Mouse (Mus musculus) kidney, adult 2 months (tissue): ENCODE measurements around the gene Vps36. TPM values are rescaled to one million over a fixed set of nuclear protein-coding genes. Genes with fewer than 3 reads are reported as not detected.

Source experiments
- DNase-seq: peaks from one replicate; pipeline ENCODE4 v3.0.0; 2021
- H3K27ac ChIP-seq: fragments of 200-500 bp; 2 replicates; pipeline ENCODE4 v1.5.1; 2012; ENCODE audit warnings: low read depth, low read length, control low read depth, inconsistent platforms; ENCODE audit not compliant: insufficient read depth
- H3K27me3 ChIP-seq: fragments of 200-500 bp; replicated peaks from 2 replicates; pipeline ENCODE4 v1.6.1; 2012; ENCODE audit warnings: mild to moderate bottlenecking, moderate library complexity, low read length, inconsistent platforms; ENCODE audit not compliant: control insufficient read depth, insufficient read depth
- H3K36me3 ChIP-seq: fragments of 200-500 bp; 2 replicates; pipeline ENCODE4 v1.6.1; 2012; ENCODE audit warnings: mild to moderate bottlenecking, moderate library complexity, low read length, inconsistent platforms; ENCODE audit not compliant: control insufficient read depth, insufficient read depth
- H3K4me1 ChIP-seq: fragments of 200-500 bp; 2 replicates; pipeline ENCODE4 v1.6.1; 2011; ENCODE audit warnings: low read length; ENCODE audit not compliant: control insufficient read depth, insufficient read depth
- H3K4me3 ChIP-seq: fragments of 200-500 bp; 2 replicates; pipeline ENCODE4 v1.5.1; 2011; ENCODE audit warnings: mild to moderate bottlenecking, low read depth, low read length, control low read depth; ENCODE audit not compliant: insufficient read depth
- CTCF ChIP-seq: fragments of 200-500 bp; conservative IDR thresholded peaks from 2 replicates; pipeline ENCODE4 v1.5.1; 2011; ENCODE audit warnings: low read depth, mild to moderate bottlenecking, control low read depth, low read length, moderate library complexity, mixed read lengths; ENCODE audit not compliant: insufficient read depth, insufficient read length
- POLR2A ChIP-seq: fragments of 200-500 bp; IDR thresholded peaks from one replicate; pipeline ENCODE4 v1.6.1; 2011; ENCODE audit warnings: low read depth, low read length, control low read depth
- WGBS: fragments of 180-500 bp; shearing (Covaris S2); methylation state at CpG from one replicate; pipeline ENCODE4 v1.1.7; 2018; 5-methylcytosine and 5-hydroxymethylcytosine counted together
- polyA plus RNA-seq: library from polyadenylated mRNA; depleted of rRNA; stranded (reverse); fragments of >200 nt; gene quantifications from 2 replicates; pipeline ENCODE4 v1.2.3, GENCODE M21; 2012

The Vps36 gene
- polyA plus RNA-seq, 1 experiment: 15.0 TPM

GRCm38 (mm10) chr8:22249080-22249479, 56.5 kb downstream of the Vps36 start:
- H3K4me1 ChIP-seq: no peaks in the 10 kb centered on the region
- TF ChIP-seq CTCF: no peak
- no peak for TF ChIP-seq POLR2A
- DNase-seq: no peak
- H3K27me3 ChIP-seq: no peaks in the 10 kb centered on the region
- H3K36me3 ChIP-seq: no peaks in the 10 kb centered on the region; the same call in 1 of the 2 replicates
- H3K4me3 ChIP-seq: no peak overlapping the region
- 72% methylated on average over 9 of the region's 9 CpGs for WGBS
- H3K27ac ChIP-seq: no peak overlapping the region

DNA sequence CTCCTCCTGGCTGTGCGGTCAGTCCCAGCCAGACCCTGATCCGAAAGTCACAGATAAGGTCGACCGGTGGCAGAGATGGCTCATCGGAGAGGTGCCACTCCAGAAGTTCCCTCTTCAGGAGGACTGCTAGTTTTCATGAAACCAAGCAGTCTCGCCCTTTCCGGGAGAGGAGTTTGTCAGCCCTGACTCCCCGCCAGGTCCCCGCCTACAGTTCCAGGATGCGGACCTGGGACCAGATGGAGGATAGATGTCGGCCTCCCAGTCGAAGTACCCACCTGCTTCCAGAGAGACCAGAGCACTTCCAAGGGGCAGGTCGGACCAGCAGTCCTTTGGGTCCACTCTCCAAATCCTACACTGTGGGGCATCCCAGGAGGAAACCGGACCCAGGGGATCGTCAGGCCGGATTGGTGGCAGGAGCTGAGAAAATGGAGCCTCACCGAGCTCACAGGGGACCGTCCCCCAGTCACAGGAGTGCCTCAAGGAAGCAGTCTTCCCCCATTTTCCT, 66.4 kb downstream of the Vps36 start:
- H3K4me1 ChIP-seq: no peaks in the 10 kb centered on the region
- no peak overlapping the region for H3K27ac ChIP-seq
- TF ChIP-seq CTCF (no peak), POLR2A (no peak)
- 84% methylated on average over 18 of the region's 18 CpGs for WGBS
- no peak overlapping the region for H3K4me3 ChIP-seq
- no peaks in the 10 kb centered on the region; the same call in 1 of the 2 replicates for H3K36me3 ChIP-seq
- no peak for DNase-seq
- H3K27me3 ChIP-seq: no peaks in the 10 kb centered on the region

DNA sequence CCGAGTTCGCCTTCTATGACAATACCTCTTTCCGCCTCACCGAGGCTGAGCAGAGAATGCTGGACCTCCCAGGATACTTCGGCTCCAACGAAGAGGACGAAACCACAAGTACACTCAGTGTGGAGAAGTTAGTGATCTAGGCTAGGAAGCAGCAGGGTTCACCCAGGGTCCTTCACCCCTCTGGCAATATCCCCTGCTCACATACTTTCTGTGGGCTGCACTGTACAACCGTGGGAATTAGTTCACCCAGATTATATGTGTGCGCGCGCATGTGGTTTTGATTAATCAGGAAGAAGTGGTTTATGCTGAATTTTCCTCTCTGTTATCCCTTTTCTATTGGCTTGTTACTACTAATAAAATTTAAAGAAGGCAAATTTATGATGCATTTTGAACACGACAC, 66.9 kb downstream of the Vps36 start:
- TF ChIP-seq POLR2A (no peak), CTCF (no peak)
- Histone ChIP-seq H3K4me1 (no peaks in the 10 kb centered on the region), H3K36me3 (no peaks in the 10 kb centered on the region), H3K27ac (no peak overlapping the region), H3K27me3 (no peaks in the 10 kb centered on the region), H3K4me3 (no peak overlapping the region)
- 78% methylated on average over 12 of the region's 12 CpGs for WGBS
- DNase-seq: no peak

DNA sequence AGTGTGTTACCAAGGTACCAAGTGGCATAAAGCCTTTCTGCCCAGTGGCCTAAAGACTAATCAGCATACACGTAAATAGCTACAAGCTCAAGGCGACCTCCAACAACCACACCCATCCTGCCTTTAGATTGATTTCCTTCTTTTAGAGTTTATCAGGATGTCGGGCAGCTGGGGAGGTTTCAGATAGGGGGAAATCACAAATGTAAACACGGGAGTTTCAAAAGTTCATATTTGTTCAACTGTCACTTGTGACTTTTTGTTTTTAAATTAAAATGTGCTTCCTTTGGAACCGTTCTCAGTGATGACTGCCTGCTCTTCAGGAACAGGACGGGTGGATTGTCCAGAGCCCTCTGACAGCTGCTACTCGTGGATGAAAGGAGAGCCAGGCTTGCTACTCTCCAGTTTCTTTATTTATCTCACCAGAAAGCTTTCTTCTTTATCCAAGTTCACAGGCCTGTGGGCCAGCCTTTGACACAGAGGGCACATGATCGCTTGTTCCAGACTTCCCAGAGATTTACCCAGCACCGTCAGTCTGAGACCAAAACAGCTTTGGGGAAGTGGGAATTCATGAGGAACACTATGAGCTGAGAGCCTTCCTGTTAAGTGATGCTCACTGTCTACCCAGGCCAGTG, 67.6 kb downstream of the Vps36 start:
- Histone ChIP-seq H3K27me3 (no peaks in the 10 kb centered on the region), H3K4me3 (no peak overlapping the region), H3K27ac (no peak overlapping the region), H3K4me1 (no peaks in the 10 kb centered on the region), H3K36me3 (no peaks in the 10 kb centered on the region)
- WGBS: 42% methylated on average over 9 of the region's 9 CpGs
- TF ChIP-seq CTCF (no peak), POLR2A (no peak)
- DNase-seq: peak; percentile 12

- H3K27me3 ChIP-seq: no peaks in the 10 kb centered on the region
- no peaks in the 10 kb centered on the region for H3K4me1 ChIP-seq
- 84% methylated on average over 3 of the region's 3 CpGs for WGBS
- TF ChIP-seq CTCF: no peak
- TF ChIP-seq POLR2A: no peak
- H3K36me3 ChIP-seq: no peaks in the 10 kb centered on the region
- H3K27ac ChIP-seq: no peak overlapping the region
- no peak overlapping the region for H3K4me3 ChIP-seq
- DNase-seq: no peak
These were observed 69.7 kb downstream of the Vps36 start for GRCm38 (mm10) chr8:22262267-22262666.

DNA sequence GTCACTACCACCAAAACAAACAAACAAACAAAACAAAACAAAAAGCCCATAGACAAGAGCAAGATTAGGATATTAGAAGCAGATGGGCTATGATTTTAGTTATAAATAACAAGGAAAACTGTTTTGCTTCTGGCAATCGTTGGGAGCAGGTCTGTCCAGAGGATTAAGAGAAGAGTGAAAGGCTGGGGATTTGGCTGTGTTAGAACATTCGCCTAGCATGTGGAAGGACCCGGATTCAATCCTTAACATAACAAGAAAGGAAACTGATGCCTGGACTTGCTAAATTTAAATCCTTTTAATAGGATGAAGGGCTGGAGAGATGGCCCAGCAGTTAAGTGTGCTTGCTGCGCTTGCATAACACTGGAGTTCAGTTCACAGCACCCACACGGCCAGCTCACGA, 71.7 kb downstream of the Vps36 start:
- Histone ChIP-seq H3K36me3 (no peaks in the 10 kb centered on the region), H3K4me1 (no peaks in the 10 kb centered on the region), H3K27ac (no peak overlapping the region), H3K4me3 (no peak overlapping the region), H3K27me3 (no peaks in the 10 kb centered on the region)
- no peak for TF ChIP-seq POLR2A
- TF ChIP-seq CTCF: no peak
- WGBS: 81% methylated on average over 6 of the region's 6 CpGs
- no peak for DNase-seq

GRCm38 (mm10) chr8:22264787-22265186, 72.2 kb downstream of the Vps36 start:
- DNase-seq: peak; percentile 38
- Histone ChIP-seq H3K27me3 (no peaks in the 10 kb centered on the region), H3K27ac (no peak overlapping the region), H3K36me3 (no peaks in the 10 kb centered on the region), H3K4me3 (no peak overlapping the region), H3K4me1 (no peaks in the 10 kb centered on the region)
- WGBS: 69% methylated on average over 6 of the region's 6 CpGs
- TF ChIP-seq CTCF (no peak), POLR2A (no peak)
